Mouse (Mus musculus): Measurements from ENCODE around the gene Cux2.

The Cux2 gene

GRCm38 (mm10) chr5:121820161-121820560, 229.7 kb downstream of the Cux2 start:
- DNase-seq (ENCODE audit: low spot score in 2 of 2): no peak

DNA sequence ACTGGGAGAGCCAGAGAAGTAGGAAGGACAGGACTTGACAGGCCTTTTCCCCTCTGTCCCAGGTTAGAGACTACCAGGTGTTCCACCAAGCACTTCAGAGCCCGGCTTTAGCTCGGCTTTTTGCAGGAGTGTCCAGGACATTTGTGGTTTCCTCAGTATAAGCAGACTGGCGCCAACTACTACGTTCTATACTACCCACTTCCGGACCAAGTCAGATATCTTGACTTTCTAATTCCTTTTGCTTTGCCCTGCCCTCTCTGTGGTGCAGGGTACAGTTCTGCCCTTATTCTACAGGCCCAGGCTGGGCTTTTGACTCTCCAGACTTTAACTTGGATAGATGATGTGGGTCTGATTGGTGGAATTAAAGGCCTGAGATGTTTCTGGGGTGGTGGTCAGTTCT, 230.3 kb downstream of the Cux2 start:
- DNase-seq (ENCODE audit: low spot score in 2 of 2): no peak

DNA sequence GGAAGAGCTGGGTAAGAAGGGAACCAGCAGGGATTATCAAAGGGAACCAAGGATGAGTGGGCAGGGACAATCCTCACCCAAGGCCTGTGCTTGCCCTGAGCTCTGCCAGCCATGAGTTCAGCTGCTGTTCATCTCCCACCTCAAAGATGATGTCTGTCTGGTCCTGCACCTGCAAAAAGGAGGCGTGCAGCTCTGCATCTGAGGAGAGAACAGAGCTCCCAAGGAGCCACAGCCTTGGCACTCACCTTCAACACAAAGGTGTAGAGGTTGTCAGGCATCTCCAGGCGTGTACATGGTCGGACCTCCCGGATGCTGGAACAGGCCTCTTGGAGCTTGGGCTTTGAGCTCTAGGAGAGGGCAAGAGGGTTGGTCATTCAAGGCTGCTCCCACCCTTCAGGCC, 231.0 kb downstream of the Cux2 start:
- DNase-seq (ENCODE audit: low spot score in 2 of 2): no peak

DNA sequence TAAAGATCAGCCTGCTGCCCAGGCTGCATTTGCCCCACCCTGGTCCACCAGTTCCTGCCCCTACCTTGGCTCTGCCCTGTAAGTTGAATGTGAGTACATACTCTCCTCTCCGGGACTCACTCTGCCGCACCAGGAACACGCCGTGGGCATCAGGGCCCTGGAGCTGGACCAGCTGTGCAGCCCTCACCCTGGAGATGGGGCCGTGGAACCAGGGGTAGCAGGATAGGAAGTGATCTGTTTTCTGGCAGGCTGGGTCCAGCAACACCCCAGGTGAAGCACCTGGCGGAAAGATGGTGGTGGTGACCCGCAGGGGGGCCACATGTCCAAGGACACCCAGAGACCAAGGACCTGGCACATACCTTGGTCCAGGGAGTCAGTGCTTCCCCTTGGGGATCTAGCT, 231.5 kb downstream of the Cux2 start:
- no peak for DNase-seq (ENCODE audit: low spot score in 2 of 2)

DNA sequence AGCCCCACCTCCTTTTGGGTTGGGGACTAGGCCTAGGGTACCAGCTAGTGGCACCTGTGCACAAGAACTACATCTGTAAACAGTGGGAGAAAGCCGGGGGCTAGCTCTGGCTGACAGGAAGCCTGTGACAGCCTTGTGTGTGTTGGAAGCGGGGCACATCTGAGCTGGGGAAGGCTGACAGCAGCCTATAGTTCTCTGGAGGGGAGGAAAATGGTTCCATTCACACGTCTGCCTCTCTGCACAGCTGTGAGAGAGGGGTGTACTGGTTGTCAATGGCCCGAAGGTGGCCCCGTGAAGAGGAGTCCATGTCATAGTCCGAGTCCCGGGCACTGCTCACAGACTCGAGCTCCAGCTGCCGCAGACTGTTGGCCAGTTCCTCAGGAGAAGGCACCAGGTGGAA, 232.4 kb downstream of the Cux2 start:
- DNase-seq (ENCODE audit: low spot score in 2 of 2): no peak

DNA sequence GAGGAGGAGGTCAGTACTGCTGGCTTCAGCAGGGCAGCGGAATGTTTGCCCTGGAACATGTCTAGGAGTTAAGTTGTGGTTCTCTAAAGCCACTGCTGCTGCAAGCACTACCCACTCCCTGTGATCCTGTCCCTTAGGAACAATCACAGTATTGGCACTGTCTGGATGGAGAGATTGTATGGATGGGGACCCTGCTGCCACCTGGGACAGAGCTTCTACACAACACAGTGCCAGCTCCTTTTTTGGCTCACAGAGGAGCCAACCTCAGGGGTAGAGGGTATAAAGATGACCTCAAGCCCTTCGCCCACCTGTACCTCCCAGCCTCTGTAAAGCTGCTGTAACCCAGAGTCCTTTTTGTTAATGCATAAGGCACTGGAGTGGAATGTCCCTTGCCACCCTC, 233.3 kb downstream of the Cux2 start:
- DNase-seq (ENCODE audit: low spot score in 2 of 2): no peak

DNA sequence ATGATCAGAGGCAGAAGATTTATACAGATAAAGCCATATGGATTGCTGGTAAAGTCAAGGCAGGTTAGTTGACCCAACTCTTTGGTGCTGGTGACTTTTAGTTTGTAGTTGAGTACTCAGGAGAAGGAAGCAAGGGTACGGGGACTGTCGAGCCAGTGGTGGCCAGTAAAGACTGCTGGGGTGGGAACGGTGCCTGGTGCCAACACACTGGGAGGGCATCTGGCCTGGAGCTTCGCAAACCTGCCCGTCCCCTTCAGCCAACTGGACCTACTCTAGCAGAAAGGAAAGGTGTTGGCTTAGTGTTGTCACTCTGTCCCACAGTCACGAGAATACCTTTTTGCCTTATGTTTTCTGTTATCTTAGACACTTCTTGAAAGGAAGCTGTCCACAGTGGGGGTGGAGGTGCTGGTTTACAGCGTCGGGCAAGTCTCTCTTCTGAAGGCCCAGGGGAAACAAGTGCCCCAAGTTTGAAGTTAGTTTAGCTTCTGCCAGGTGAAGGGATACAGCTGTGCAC, 234.0 kb downstream of the Cux2 start:
- DNase-seq (ENCODE audit: low spot score in 2 of 2): no peak

DNA sequence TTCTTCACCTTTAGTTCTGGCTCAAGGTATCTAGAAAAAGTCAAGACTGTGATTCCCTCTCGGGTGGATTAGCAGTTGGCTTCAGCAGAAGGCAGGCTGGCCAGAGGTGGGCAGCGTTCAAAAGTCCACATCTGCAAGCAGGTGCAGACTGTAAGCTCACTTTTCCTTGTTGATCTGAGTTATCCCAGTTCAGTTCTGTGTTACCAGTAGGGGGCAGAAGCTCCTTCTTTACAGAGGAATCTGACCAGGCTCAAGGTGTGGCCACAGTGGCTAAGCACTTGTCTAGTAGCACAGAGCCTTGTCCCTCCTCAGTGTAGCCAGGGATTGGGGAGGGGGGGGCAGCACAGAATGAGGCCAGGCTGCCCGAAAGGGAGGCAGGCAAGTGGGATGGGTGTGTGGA, 234.8 kb downstream of the Cux2 start:
- no peak for DNase-seq (ENCODE audit: low spot score in 2 of 2)

GRCm38 (mm10) chr5:121813744-121814143, 236.2 kb downstream of the Cux2 start:
- no peak for DNase-seq (ENCODE audit: low spot score in 2 of 2)

DNA sequence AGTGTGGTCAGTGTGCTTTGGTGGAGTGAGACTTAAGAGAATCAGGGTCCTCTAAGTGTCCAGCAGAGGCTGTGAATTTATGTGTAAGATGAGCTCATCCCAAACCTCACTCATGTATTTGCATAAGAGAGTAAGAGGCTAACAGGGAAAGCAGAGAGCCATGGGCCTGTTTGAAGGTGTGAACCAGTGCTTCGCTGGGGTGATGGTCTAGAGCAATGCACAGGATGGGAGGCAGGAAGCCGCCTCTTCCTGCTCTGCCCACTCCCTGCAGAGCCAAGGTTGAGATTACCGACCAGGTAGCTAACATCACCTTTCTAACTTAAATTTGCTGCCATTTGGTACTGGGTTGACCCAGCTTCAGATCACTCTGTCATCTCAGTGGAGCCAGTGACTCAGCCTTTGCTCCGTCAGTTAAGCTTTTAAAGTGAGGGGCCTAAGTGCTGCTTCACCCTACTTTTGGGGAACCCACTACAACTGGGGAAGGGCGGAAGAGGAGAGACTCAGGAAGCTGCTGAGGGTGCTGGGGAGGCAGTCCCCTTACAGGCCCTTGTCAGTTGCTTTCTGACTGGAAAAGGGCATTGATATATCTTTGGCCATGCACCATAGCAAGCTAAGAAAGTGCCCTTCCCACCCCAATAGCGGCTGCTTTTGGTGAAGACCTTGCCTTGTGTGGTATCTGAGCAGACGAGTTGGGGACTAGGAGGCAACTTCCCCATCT, 237.2 kb downstream of the Cux2 start:
- DNase-seq (ENCODE audit: low spot score in 2 of 2): no peak

DNA sequence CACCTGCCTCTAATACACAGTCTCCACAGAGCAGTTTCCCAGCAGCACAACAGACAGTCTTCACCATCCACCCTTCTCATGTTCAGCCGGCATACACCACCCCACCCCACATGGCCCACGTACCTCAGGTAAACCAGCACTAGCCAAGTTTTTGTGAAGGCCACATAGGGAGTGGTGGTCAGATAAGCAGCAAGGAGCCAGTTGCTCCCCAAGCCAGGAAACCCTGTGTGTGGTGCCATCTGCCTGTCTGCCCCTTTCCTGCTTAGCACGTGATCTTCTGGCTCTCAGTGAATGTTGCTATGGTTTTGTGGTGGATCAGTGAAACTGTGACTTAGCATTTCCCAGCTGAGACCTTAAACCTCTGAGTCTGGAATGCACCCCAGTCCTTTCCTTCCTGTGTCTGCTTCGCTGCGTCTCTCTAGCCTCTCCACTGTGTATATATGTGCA, 238.4 kb downstream of the Cux2 start:
- no peak for DNase-seq (ENCODE audit: low spot score in 2 of 2)

- DNase-seq (ENCODE audit: low spot score in 2 of 2): no peak
These were observed 239.4 kb downstream of the Cux2 start for GRCm38 (mm10) chr5:121810331-121811151.

GRCm38 (mm10) chr5:121809667-121810224, 240.2 kb downstream of the Cux2 start:
- no peak for DNase-seq (ENCODE audit: low spot score in 2 of 2)

DNA sequence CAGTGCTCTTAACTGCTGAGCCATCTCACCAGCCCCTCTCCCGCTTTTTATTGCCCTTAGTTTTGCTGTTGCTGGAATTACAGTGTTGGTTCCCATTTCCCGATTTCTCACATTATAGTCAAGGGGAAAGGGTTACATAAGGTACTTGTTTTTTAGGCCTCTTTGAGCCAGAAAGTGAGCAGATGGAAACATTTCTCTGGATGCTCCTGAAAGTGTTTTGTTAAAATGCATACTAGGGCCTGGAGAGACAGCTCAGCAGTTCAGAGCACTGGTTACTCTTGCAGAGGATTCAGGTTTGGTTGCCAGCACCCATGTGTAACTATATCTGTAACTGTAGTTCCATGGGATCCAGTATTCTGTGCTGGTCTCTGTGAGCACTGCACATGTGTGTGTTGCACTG, 241.7 kb downstream of the Cux2 start:
- DNase-seq (ENCODE audit: low spot score in 2 of 2): no peak

DNA sequence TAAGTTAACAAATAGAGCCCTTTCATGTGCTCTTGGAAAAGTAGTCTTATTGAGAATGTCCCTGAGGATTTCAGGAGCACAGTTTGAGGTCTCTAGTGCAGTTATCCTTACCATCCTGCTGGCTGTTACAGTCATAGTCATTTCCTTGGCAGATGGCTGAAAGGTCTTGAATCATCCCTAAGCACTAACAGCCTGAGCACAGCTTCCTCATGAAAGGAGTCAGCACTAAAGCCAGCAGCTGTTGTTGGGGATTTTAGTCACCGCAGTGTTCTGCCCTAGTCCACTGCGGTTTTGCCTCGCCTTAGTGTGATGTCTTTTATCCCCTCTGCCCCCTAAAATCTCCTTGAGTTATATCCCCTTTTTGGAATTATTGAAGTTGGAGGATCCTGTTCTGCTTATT, 242.7 kb downstream of the Cux2 start:
- no peak for DNase-seq (ENCODE audit: low spot score in 2 of 2)

Measured in urinary bladder, postnatal 4 days (tissue).